Mouse (Mus musculus) kidney, adult 18-20 months (tissue): ENCODE measurements at regions not wholly inside any gene's neighbourhood (a gene's known extent, or its start where the extent isn't known, plus 50 kb on each side); places are given as distances from the start of the nearest gene placed in this dataset.

Experiments
- DNase-seq: peaks from one replicate; pipeline ENCODE4 v3.0.0; 2021

GRCm38 (mm10) chr3:9884691-9885354 lies 203.1 kb upstream of the Gm9833 start:
- DNase-seq = no peak

- peak; percentile 22 for DNase-seq
Measured at GRCm38 (mm10) chr3:9885565-9885964, 202.3 kb upstream of the Gm9833 start.

- DNase-seq = no peak
Measured at GRCm38 (mm10) chr3:9886077-9886476, 201.8 kb upstream of the Gm9833 start.

- no peak for DNase-seq
Measured at GRCm38 (mm10) chr3:9886765-9887626, 200.9 kb upstream of the Gm9833 start.

GRCm38 (mm10) chr3:9887627-9887994 lies 200.3 kb upstream of the Gm9833 start:
- no peak for DNase-seq

- DNase-seq = no peak
Measured at GRCm38 (mm10) chr3:9888051-9888450, 199.9 kb upstream of the Gm9833 start.

GRCm38 (mm10) chr3:9892884-9893494 lies 194.9 kb upstream of the Gm9833 start:
- DNase-seq = no peak

- no peak for DNase-seq
Measured at GRCm38 (mm10) chr3:9895396-9896135, 192.3 kb upstream of the Gm9833 start.

- DNase-seq = no peak
Measured at GRCm38 (mm10) chr3:9896303-9896702, 191.6 kb upstream of the Gm9833 start.

GRCm38 (mm10) chr3:9901663-9902062 lies 186.2 kb upstream of the Gm9833 start:
- no peak for DNase-seq

- no peak for DNase-seq
Measured at GRCm38 (mm10) chr3:9913357-9913756, 174.6 kb upstream of the Gm9833 start.

- DNase-seq = no peak
Measured at GRCm38 (mm10) chr3:9916538-9917106, 171.3 kb upstream of the Gm9833 start.

GRCm38 (mm10) chr3:9920331-9920730 lies 167.6 kb upstream of the Gm9833 start:
- no peak for DNase-seq

- DNase-seq = no peak
Measured at GRCm38 (mm10) chr3:9921730-9922129, 166.2 kb upstream of the Gm9833 start.

- no peak for DNase-seq
Measured at GRCm38 (mm10) chr3:9922541-9923046, 165.3 kb upstream of the Gm9833 start.

GRCm38 (mm10) chr3:9924630-9925029 lies 163.3 kb upstream of the Gm9833 start:
- no peak for DNase-seq

GRCm38 (mm10) chr3:9936853-9937441 lies 151.0 kb upstream of the Gm9833 start:
- no peak for DNase-seq

- DNase-seq = no peak
Measured at GRCm38 (mm10) chr3:9938651-9939050, 149.3 kb upstream of the Gm9833 start.

- DNase-seq = no peak
Measured at GRCm38 (mm10) chr3:9942631-9943030, 145.3 kb upstream of the Gm9833 start.

- peak; percentile 66 for DNase-seq
Measured at GRCm38 (mm10) chr3:9947357-9948065, 140.4 kb upstream of the Gm9833 start.

- no peak for DNase-seq
Measured at GRCm38 (mm10) chr3:9948114-9948513, 139.8 kb upstream of the Gm9833 start.

GRCm38 (mm10) chr3:9957870-9958269 lies 130.0 kb upstream of the Gm9833 start:
- DNase-seq = no peak
